In genomic region chr5:91909010-91909620, GRCm38 (mm10) we compare ENCODE assay signal across 11 mouse cellular contexts. TPM values are rescaled to one million over a fixed set of nuclear protein-coding genes. Genes with fewer than 3 reads are reported as not detected.
DNase-seq lines count a peak whose midpoint lies in the region; TF ChIP-seq lines count a peak whose summit lies in the region.
"Had no signal": no experiment of that assay in that cellular context is flagged by ENCODE, and none has a peak within 500 bp of the region (broad histone marks: within the 10 kb centered on the region; RNA-seq: fewer than 3 reads in every experiment).

No protein-coding gene starts in this region.

- H3K27ac ChIP-seq in kidney, adult 2 months (ENCODE audit: insufficient read depth, low read depth, low read length): no peak overlapping the region

- DNase-seq in cerebellum, postnatal 14 days: peak; percentile 70 to 71
- DNase-seq in cerebellum, adult 11 months: no peak
- DNase-seq in kidney, adult 2 months: peak; percentile 16
- DNase-seq in kidney, postnatal 4 days: no peak
- DNase-seq in cerebellum, postnatal 25 days: peak; percentile 35 to 61
- peak; percentile 22 for DNase-seq in mesoderm, embryonic 11.5 days (ENCODE audit: low read depth, low spot score)
- DNase-seq in lung, postnatal 14 days: no peak
- DNase-seq in lung, postnatal 10 days: no peak
- DNase-seq: lung, embryonic 14.5 days; spleen, adult 18-20 months had no signal

- no peaks in the 10 kb centered on the region for H3K36me3 ChIP-seq in kidney, adult 2 months (ENCODE audit: control insufficient read depth, insufficient read depth, low read length)

- TF ChIP-seq CTCF in kidney, adult 2 months (conservative IDR thresholded peaks at IDR 0.05; ENCODE audit: insufficient read depth, insufficient read length, low read depth, low read length): no peak

- H3K27me3 ChIP-seq in kidney, adult 2 months (replicated peaks; ENCODE audit: control insufficient read depth, insufficient read depth, low read length): no peaks in the 10 kb centered on the region

- H3K4me1 ChIP-seq in kidney, adult 2 months (ENCODE audit: control insufficient read depth, insufficient read depth, low read length): no peaks in the 10 kb centered on the region

- no peak overlapping the region for H3K4me3 ChIP-seq in kidney, adult 2 months (ENCODE audit: insufficient read depth, low read depth, low read length)
- H3K4me3 ChIP-seq: myocyte had no signal

- WGBS in kidney, adult 2 months: 47% methylated on average over 10 of the region's 10 CpGs

- TF ChIP-seq POLR2A in kidney, adult 2 months (IDR thresholded peaks at IDR 0.05; ENCODE audit: low read depth, low read length): no peak

RNA-seq across cellular contexts. Expression of gene Rchy1, which starts 53.8 kb away (rescaled TPM):
- 25.6 and 30.9 TPM in 2 replicates for polyA plus RNA-seq in kidney, adult 2 months (2012; rRNA removed)

Comparison
In these comparisons a context has a peak if more than half of its experiments do, and no peak if none do; other contexts are left out.
1. DNase-seq: peak in cerebellum, postnatal 14 days (2 of 2), kidney, adult 2 months (single experiment), cerebellum, postnatal 25 days (2 of 2) and mesoderm, embryonic 11.5 days (single experiment); none in cerebellum, adult 11 months (single experiment), kidney, postnatal 4 days (0 of 2), lung, postnatal 14 days (single experiment) and lung, postnatal 10 days (single experiment).